Mouse (Mus musculus) kidney, embryonic 15.5 days (tissue): Measurements from ENCODE around the gene Golim4. TPM values are rescaled to one million over a fixed set of nuclear protein-coding genes. Genes with fewer than 3 reads are reported as not detected.

Source experiments
- ATAC-seq: fragments of 200-750 bp; cut with Nextera tagmentation; replicated peaks from 2 replicates; pipeline ENCODE4 v1.8.0; 2017; ENCODE audit warnings: moderate TSS enrichment; ENCODE audit not compliant: low FRiP score
- H3K27ac ChIP-seq: fragments of 300-500 bp; sonication (generic); 2 replicates; pipeline ENCODE4 v1.5.1; 2015; ENCODE audit warnings: mild to moderate bottlenecking, inconsistent platforms
- H3K27me3 ChIP-seq: fragments of 300-500 bp; sonication (generic); 2 replicates; pipeline ENCODE4 v1.6.1; 2015; ENCODE audit warnings: inconsistent platforms
- H3K36me3 ChIP-seq: fragments of 300-500 bp; sonication (generic); 2 replicates; pipeline ENCODE4 v1.6.1; 2015; ENCODE audit warnings: inconsistent platforms
- H3K4me1 ChIP-seq: fragments of 300-500 bp; sonication (generic); 2 replicates; pipeline ENCODE4 v1.6.1; 2015; ENCODE audit warnings: inconsistent platforms
- H3K4me2 ChIP-seq: fragments of 300-500 bp; sonication (generic); 2 replicates; pipeline ENCODE4 v1.6.1; 2015; ENCODE audit warnings: moderate library complexity, mild to moderate bottlenecking, inconsistent platforms
- H3K4me3 ChIP-seq: fragments of 300-500 bp; sonication (generic); replicated peaks from 2 replicates; pipeline ENCODE4 v1.5.1; 2015; ENCODE audit warnings: mild to moderate bottlenecking, inconsistent platforms
- H3K9ac ChIP-seq: fragments of 300-500 bp; sonication (generic); 2 replicates; pipeline ENCODE4 v1.6.1; 2015; ENCODE audit warnings: mild to moderate bottlenecking, inconsistent platforms
- H3K9me3 ChIP-seq: fragments of 300-500 bp; sonication (generic); replicated peaks from 2 replicates; pipeline ENCODE4 v1.6.1; 2016; ENCODE audit warnings: inconsistent platforms
- WGBS: fragments of 180-500 bp; shearing (Covaris S2); methylation state at CpG from one replicate; pipeline ENCODE4 v1.1.7; 2015; ENCODE audit warnings: mixed read lengths; 5-methylcytosine and 5-hydroxymethylcytosine counted together
- polyA plus RNA-seq: library from polyadenylated mRNA; unstranded; fragments of >200 nt; fragmentation: Nextera tagmentation; extraction: Ambion mirVana; gene quantifications from 2 replicates; pipeline ENCODE4 v1.2.1, GENCODE M21; 2015

Gene Golim4
- polyA plus RNA-seq, 1 experiment from 2014 or later, result 65.7 TPM

- H3K27me3 ChIP-seq, result no peaks in the 10 kb centered on the region
- H3K4me1 ChIP-seq, result no peaks in the 10 kb centered on the region
- no peak overlapping the region for H3K4me3 ChIP-seq
- no peak overlapping the region for H3K27ac ChIP-seq
- ATAC-seq, result no peak
- WGBS, result 73% methylated on average over 5 of the region's 5 CpGs
- H3K9me3 ChIP-seq, result no peaks in the 10 kb centered on the region
- H3K4me2 ChIP-seq, result no peak overlapping the region
- H3K36me3 ChIP-seq, result no peaks in the 10 kb centered on the region
- no peak overlapping the region for H3K9ac ChIP-seq
Observed at GRCm38 (mm10) chr3:75835286-75835967, 121.3 kb downstream of the Golim4 start.

- no peak overlapping the region for H3K9ac ChIP-seq
- H3K27ac ChIP-seq, result no peak overlapping the region
- no peak for ATAC-seq
- H3K9me3 ChIP-seq, result no peaks in the 10 kb centered on the region
- no peaks in the 10 kb centered on the region for H3K36me3 ChIP-seq
- H3K4me3 ChIP-seq, result no peak overlapping the region
- no peaks in the 10 kb centered on the region for H3K4me1 ChIP-seq
- H3K4me2 ChIP-seq, result no peak overlapping the region
- H3K27me3 ChIP-seq, result no peaks in the 10 kb centered on the region
- WGBS, result 65% methylated on average over 2 of the region's 2 CpGs
Observed at GRCm38 (mm10) chr3:75834827-75835226, 121.9 kb downstream of the Golim4 start.

Other genes starting within 250 kb of the Golim4 start
- gene Gm29133, start 208.8 kb downstream of the Golim4 start, polyA plus RNA-seq, result not detected in 2 replicates
- 0.18 and 0.40 TPM in 2 replicates for gene Fstl5, start 117.3 kb upstream of the Golim4 start, polyA plus RNA-seq